Mouse (Mus musculus) forebrain, embryonic 15.5 days (tissue): ENCODE results near the gene Ehhadh. TPM values are rescaled to one million over a fixed set of nuclear protein-coding genes. Genes with fewer than 3 reads are reported as not detected.

ENCODE experiments used
- ATAC-seq: fragments of 200-750 bp; cut with Nextera tagmentation; replicated peaks from 2 replicates; pipeline ENCODE4 v1.8.0; 2017; ENCODE audit warnings: mild to moderate bottlenecking, moderate TSS enrichment, moderate library complexity
- H3K27ac ChIP-seq: fragments of 300-500 bp; sonication (generic); replicated peaks from 2 replicates; pipeline ENCODE4 v1.5.1; 2015; ENCODE audit warnings: mild to moderate bottlenecking, inconsistent platforms
- H3K27me3 ChIP-seq: fragments of 300-500 bp; sonication (generic); 2 replicates; pipeline ENCODE4 v1.6.1; 2015; ENCODE audit warnings: inconsistent platforms
- H3K36me3 ChIP-seq: fragments of 300-500 bp; sonication (generic); 2 replicates; pipeline ENCODE4 v1.6.1; 2015; ENCODE audit warnings: mild to moderate bottlenecking, inconsistent platforms
- H3K4me1 ChIP-seq: fragments of 300-500 bp; sonication (generic); 2 replicates; pipeline ENCODE4 v1.6.1; 2015; ENCODE audit warnings: inconsistent platforms
- H3K4me2 ChIP-seq: fragments of 300-500 bp; sonication (generic); replicated peaks from 2 replicates; pipeline ENCODE4 v1.6.1; 2015; ENCODE audit warnings: mild to moderate bottlenecking, inconsistent platforms
- H3K4me3 ChIP-seq: fragments of 300-500 bp; sonication (generic); 2 replicates; pipeline ENCODE4 v1.5.1; 2015; ENCODE audit warnings: mild to moderate bottlenecking, inconsistent platforms
- H3K9ac ChIP-seq: fragments of 300-500 bp; sonication (generic); replicated peaks from 2 replicates; pipeline ENCODE4 v1.6.1; 2015; ENCODE audit warnings: mild to moderate bottlenecking, inconsistent platforms
- H3K9me3 ChIP-seq: fragments of 300-500 bp; sonication (generic); 2 replicates; pipeline ENCODE4 v1.6.1; 2016; ENCODE audit warnings: inconsistent platforms
- WGBS: fragments of 180-500 bp; shearing (Covaris S2); methylation state at CpG from one replicate; pipeline ENCODE4 v1.1.7; 2015; ENCODE audit warnings: mixed read lengths; 5-methylcytosine and 5-hydroxymethylcytosine counted together
- polyA plus RNA-seq: library from polyadenylated mRNA; unstranded; fragments of >200 nt; fragmentation: Nextera tagmentation; extraction: Ambion mirVana; gene quantifications from 2 replicates; pipeline ENCODE4 v1.2.1, GENCODE M21; 2015

The Ehhadh gene
- polyA plus RNA-seq, 1 experiment from 2014 or later, result 0.85 TPM

DNA sequence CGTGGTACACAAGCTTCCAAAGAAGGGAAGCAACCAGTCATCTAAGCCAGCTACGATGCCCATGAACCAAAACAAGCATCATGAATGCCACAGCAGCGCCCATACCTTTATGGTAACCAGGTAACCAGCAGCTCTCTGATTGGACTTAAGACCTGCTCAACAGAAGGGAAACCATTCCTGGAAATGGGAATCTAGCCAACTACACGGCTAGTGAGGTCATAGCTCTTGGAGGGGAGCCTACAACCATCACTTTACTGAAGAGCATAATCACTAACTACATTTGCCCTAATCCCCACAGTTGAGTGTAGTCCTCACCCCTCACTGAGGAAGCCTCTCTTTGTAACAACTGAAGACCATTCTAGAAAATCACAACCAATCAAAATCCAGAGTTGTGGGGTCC lies 12.9 kb downstream of the Ehhadh start:
- Histone ChIP-seq H3K4me2 (no peak overlapping the region), H3K27ac (no peak overlapping the region), H3K4me3 (no peak overlapping the region), H3K4me1 (no peaks in the 10 kb centered on the region), H3K36me3 (no peaks in the 10 kb centered on the region), H3K9me3 (no peaks in the 10 kb centered on the region), H3K27me3 (no peaks in the 10 kb centered on the region), H3K9ac (no peak overlapping the region)
- WGBS, result 65% methylated on average over 4 of the region's 4 CpGs
- no peak for ATAC-seq

DNA sequence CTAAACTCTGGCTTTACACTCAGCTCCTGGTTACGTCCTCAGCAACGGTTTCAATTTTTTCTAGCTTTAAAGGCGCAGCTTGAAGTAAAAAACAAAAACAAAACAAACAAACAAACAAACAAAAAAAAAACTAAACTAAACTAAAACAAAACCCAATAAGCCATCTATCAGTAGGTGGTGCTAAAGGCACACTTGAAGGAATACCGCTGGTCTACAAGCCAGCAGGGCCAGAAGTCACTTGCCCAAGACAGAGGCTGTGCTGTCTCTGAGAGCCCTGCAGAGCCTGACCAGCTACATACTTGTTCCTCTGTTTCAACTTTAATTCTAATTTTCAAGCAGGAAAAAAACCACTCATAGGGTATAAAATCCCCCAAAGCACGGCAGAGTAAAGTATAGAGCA lies 17.9 kb downstream of the Ehhadh start:
- no peak for ATAC-seq
- Histone ChIP-seq H3K27me3 (no peaks in the 10 kb centered on the region), H3K4me3 (no peak overlapping the region), H3K27ac (no peak overlapping the region), H3K4me1 (no peaks in the 10 kb centered on the region), H3K9ac (no peak overlapping the region), H3K9me3 (no peaks in the 10 kb centered on the region), H3K36me3 (no peaks in the 10 kb centered on the region), H3K4me2 (no peak overlapping the region)
- WGBS, result 82% methylated on average over 5 of the region's 5 CpGs

DNA sequence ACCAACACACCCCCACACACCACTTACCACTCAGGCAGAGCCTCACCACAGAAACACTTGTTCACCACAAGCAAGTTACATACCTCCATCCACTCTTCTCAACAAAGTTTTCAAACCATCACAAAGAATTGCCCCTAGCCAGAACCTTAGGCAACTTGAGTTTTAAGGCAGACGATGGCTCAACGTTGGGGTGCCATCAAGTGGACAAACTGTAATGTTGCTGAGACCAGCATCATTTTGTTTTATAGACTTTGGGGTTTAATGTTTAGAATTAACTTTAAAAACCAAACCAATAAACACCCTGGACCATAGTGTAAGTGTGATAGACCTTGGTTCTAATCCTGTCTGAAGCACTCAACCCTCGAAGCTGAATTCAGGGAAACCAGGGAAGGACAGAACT lies 19.4 kb downstream of the Ehhadh start:
- ATAC-seq, result no peak
- Histone ChIP-seq H3K9ac (no peak overlapping the region), H3K27ac (no peak overlapping the region), H3K4me2 (no peak overlapping the region), H3K4me3 (no peak overlapping the region), H3K27me3 (no peaks in the 10 kb centered on the region), H3K4me1 (no peaks in the 10 kb centered on the region), H3K36me3 (no peaks in the 10 kb centered on the region), H3K9me3 (no peaks in the 10 kb centered on the region)
- 86% methylated on average over 3 of the region's 3 CpGs for WGBS

DNA sequence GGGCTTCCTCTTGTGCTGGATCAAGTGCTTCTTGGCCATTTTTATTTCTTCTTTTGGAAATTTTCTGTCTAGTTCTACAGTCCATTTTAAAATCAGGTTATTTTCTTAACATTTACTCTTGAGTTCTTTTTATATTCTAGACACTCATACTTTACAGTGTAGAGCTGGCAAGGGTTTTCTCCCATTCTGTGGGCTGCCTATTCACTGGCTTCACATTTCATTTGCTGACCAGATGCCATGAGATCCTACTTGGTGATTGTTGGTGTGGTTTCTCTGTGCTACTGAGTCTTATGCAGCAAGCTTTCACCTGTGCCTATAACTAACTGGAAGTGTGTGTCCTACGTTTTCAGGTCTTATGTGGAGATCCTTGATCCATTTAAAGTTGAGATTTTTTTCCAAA lies 29.2 kb downstream of the Ehhadh start:
- ATAC-seq, result no peak
- no peak overlapping the region for H3K4me2 ChIP-seq
- no peak overlapping the region for H3K27ac ChIP-seq
- no peaks in the 10 kb centered on the region for H3K27me3 ChIP-seq
- no peaks in the 10 kb centered on the region for H3K4me1 ChIP-seq
- no peak overlapping the region for H3K4me3 ChIP-seq
- no peaks in the 10 kb centered on the region for H3K36me3 ChIP-seq
- no peaks in the 10 kb centered on the region for H3K9me3 ChIP-seq
- WGBS, result 82% methylated on average over 1 of the region's 1 CpGs
- H3K9ac ChIP-seq, result no peak overlapping the region

GRCm38 (mm10) chr16:21743401-21743800 lies 44.2 kb downstream of the Ehhadh start:
- Histone ChIP-seq H3K27ac (no peak overlapping the region), H3K36me3 (no peaks in the 10 kb centered on the region), H3K9ac (no peak overlapping the region), H3K27me3 (no peaks in the 10 kb centered on the region), H3K4me3 (no peak overlapping the region), H3K4me1 (no peaks in the 10 kb centered on the region), H3K9me3 (no peaks in the 10 kb centered on the region), H3K4me2 (no peak overlapping the region)
- 94% methylated on average over 6 of the region's 6 CpGs for WGBS
- no peak for ATAC-seq

GRCm38 (mm10) chr16:21742898-21743297 lies 44.7 kb downstream of the Ehhadh start:
- H3K9ac ChIP-seq, result no peak overlapping the region
- ATAC-seq, result no peak
- H3K27me3 ChIP-seq, result no peaks in the 10 kb centered on the region
- WGBS, result 91% methylated on average over 5 of the region's 5 CpGs
- H3K4me1 ChIP-seq, result no peaks in the 10 kb centered on the region
- H3K4me3 ChIP-seq, result no peak overlapping the region
- no peak overlapping the region for H3K27ac ChIP-seq
- H3K4me2 ChIP-seq, result no peak overlapping the region
- no peaks in the 10 kb centered on the region for H3K9me3 ChIP-seq
- H3K36me3 ChIP-seq, result no peaks in the 10 kb centered on the region

DNA sequence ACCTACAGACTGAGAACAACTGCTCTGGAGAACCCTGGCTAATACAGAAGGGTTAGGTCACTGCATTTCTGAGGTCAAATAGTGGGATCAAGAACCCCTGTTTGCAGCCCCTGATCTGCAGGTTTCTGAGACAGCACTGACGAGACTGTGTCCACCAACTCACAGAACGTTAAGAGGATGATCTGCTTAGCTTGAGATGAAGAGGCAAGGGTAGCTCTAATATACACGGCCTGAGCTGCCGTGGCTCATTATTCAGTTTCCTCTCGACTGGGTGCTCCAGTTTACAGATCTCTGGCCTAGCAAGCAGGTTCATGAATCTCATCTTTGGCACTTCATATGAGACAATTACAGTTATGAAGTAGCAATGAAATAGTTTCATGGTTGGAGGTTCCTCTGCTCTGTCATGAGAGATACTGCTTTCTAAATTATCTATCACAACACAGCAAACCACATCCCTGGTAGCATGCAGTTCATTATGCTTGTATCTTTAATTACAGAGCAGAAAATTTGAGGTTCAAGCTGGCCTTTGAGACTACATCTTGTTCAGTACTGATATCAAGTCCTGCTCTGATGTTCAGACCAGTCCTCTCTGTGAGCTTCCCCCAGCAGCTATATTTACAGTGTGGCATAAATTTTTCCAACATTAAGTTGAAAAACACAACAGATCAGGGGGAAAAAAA lies 45.3 kb downstream of the Ehhadh start:
- H3K27ac ChIP-seq, result no peak overlapping the region

GRCm38 (mm10) chr16:21741542-21741941 lies 46.1 kb downstream of the Ehhadh start:
- Histone ChIP-seq H3K9ac (no peak overlapping the region), H3K27me3 (no peaks in the 10 kb centered on the region), H3K27ac (no peak overlapping the region), H3K36me3 (no peaks in the 10 kb centered on the region), H3K4me2 (no peak overlapping the region), H3K4me1 (no peaks in the 10 kb centered on the region), H3K4me3 (no peak overlapping the region), H3K9me3 (no peaks in the 10 kb centered on the region)
- 68% methylated on average over 3 of the region's 3 CpGs for WGBS
- ATAC-seq, result no peak

More for the DNA sequence above, 45.3 kb downstream of the Ehhadh start:
- H3K9ac ChIP-seq, result no peak overlapping the region
- 82% methylated on average over 5 of the region's 5 CpGs for WGBS
- no peaks in the 10 kb centered on the region for H3K27me3 ChIP-seq
- H3K36me3 ChIP-seq, result no peaks in the 10 kb centered on the region
- H3K4me3 ChIP-seq, result no peak overlapping the region
- no peaks in the 10 kb centered on the region for H3K9me3 ChIP-seq
- no peaks in the 10 kb centered on the region for H3K4me1 ChIP-seq
- H3K4me2 ChIP-seq, result no peak overlapping the region
- ATAC-seq, result no peak

GRCm38 (mm10) chr16:21735638-21736037 lies 52.0 kb downstream of the Ehhadh start:
- no peak overlapping the region for H3K4me3 ChIP-seq
- 100% methylated on average over 1 of the region's 1 CpGs for WGBS
- ATAC-seq, result no peak
- no peaks in the 10 kb centered on the region for H3K4me1 ChIP-seq
- H3K9me3 ChIP-seq, result no peaks in the 10 kb centered on the region
- H3K27ac ChIP-seq, result no peak overlapping the region
- no peak overlapping the region for H3K9ac ChIP-seq
- H3K36me3 ChIP-seq, result no peaks in the 10 kb centered on the region
- H3K27me3 ChIP-seq, result no peaks in the 10 kb centered on the region
- H3K4me2 ChIP-seq, result no peak overlapping the region

DNA sequence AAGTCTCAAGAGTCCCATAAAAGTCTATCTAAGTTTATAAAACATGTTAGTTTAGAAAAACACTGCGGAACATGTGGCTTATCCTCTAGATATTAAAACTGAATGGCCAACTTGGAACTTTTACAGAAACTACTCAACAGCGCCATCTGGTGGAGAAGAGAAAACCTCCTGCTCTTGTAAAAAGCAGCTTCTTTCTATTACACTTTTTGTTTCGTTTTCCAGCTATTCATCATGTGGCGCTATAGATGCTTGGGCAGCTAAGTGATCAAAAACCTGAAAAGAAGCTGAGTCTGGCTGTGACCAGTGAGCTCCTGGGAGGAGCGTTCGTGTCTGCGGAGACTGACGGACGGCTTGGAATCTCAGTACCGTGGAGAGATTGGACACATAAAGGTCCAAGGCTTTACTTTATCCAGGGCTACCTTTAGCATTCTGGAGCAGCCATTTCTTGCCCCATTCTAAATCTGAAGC lies 59.7 kb downstream of the Ehhadh start:
- Histone ChIP-seq H3K4me1 (no peaks in the 10 kb centered on the region), H3K4me2 (peak overlapping the region; percentile 30), H3K9me3 (no peaks in the 10 kb centered on the region), H3K4me3 (peak overlapping the region; percentile 25), H3K27ac (no peak overlapping the region), H3K9ac (peak overlapping the region; percentile 5; the same call in 1 of the 2 replicates), H3K36me3 (no peaks in the 10 kb centered on the region), H3K27me3 (no peaks in the 10 kb centered on the region)
- 17% methylated on average over 10 of the region's 10 CpGs for whole genome bisulfite sequencing
- peak; percentile 55 for ATAC-seq

DNA sequence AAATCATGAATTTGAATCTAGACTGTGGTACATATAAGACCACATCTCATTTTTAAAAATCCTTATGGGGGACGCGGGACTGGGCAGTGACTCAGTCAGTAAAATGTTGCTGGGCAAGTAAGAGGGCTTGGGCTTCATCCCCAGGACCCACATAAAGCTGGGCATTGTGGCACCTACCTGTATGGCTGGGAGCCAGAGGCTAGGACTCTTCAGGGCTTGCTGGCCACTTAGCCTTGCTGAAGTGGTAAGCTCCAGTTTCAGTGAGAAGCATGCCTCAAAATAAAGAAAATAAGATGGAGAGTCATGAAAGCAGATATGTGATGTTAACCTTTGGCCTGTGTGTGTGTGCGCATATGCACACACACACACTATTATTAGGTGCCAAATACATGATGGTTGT lies 60.2 kb downstream of the Ehhadh start:
- Histone ChIP-seq H3K4me1 (no peaks in the 10 kb centered on the region), H3K27ac (no peak overlapping the region), H3K36me3 (no peaks in the 10 kb centered on the region), H3K27me3 (no peaks in the 10 kb centered on the region), H3K4me2 (no peak overlapping the region), H3K9ac (no peak overlapping the region), H3K9me3 (no peaks in the 10 kb centered on the region), H3K4me3 (no peak overlapping the region)
- WGBS, result 93% methylated on average over 3 of the region's 3 CpGs
- peak; percentile 41; the same call in 1 of the 2 replicates for ATAC-seq

GRCm38 (mm10) chr16:21724261-21724660 lies 63.3 kb downstream of the Ehhadh start:
- no peaks in the 10 kb centered on the region for H3K4me1 ChIP-seq
- no peaks in the 10 kb centered on the region for H3K9me3 ChIP-seq
- no peaks in the 10 kb centered on the region for H3K36me3 ChIP-seq
- H3K4me3 ChIP-seq, result no peak overlapping the region
- no peak for ATAC-seq
- no peak overlapping the region for H3K4me2 ChIP-seq
- no peak overlapping the region for H3K9ac ChIP-seq
- 89% methylated on average over 1 of the region's 1 CpGs for WGBS
- no peak overlapping the region for H3K27ac ChIP-seq
- H3K27me3 ChIP-seq, result no peaks in the 10 kb centered on the region

DNA sequence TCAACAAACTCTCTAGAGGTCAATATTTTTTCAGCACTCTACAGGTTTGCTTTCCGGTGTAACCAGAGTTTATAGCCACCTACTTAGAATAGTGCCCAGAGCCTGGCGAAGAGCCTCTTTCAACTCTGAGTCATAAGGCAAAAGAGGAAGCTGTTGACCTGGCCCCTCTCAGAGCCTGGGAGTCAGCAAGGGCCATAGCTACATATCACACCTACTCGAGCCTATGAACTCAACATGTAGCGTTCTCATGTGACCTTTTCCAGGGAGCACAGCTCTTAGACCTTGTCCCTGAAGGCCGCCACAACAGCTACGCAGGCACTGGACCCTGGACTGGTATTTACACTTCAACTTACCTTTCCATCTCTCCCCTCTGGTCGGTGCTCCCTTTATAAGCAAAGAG lies 67.8 kb downstream of the Ehhadh start:
- no peak for ATAC-seq
- Histone ChIP-seq H3K4me3 (no peak overlapping the region), H3K9me3 (no peaks in the 10 kb centered on the region), H3K4me1 (no peaks in the 10 kb centered on the region), H3K36me3 (no peaks in the 10 kb centered on the region), H3K4me2 (no peak overlapping the region), H3K27me3 (no peaks in the 10 kb centered on the region), H3K27ac (no peak overlapping the region), H3K9ac (no peak overlapping the region)
- 92% methylated on average over 7 of the region's 7 CpGs for WGBS
